Mouse (Mus musculus) intestine, embryonic 16.5 days (tissue): ENCODE measurements around the gene Rpl7l1. TPM values are rescaled to one million over a fixed set of nuclear protein-coding genes. Genes with fewer than 3 reads are reported as not detected.
"Not testable (repeated sequence)": the region's sequence is repeated elsewhere in the genome, so short reads cannot be mapped to it uniquely, and the experiment has no call there.

Source experiments
- ATAC-seq: fragments of 200-750 bp; cut with Nextera tagmentation; 2 replicates; pipeline ENCODE4 v1.8.0; 2017; ENCODE audit warnings: moderate TSS enrichment, moderate library complexity
- H3K27ac ChIP-seq: fragments of 300-500 bp; sonication (generic); 2 replicates; pipeline ENCODE4 v1.5.1; 2014; ENCODE audit warnings: mild to moderate bottlenecking, low read length
- H3K27me3 ChIP-seq: fragments of 300-500 bp; sonication (generic); replicated peaks from 2 replicates; pipeline ENCODE4 v1.6.1; 2014; ENCODE audit warnings: low read length, control low read depth, mixed read lengths; ENCODE audit not compliant: control insufficient read depth, insufficient read depth
- H3K36me3 ChIP-seq: fragments of 300-500 bp; sonication (generic); 2 replicates; pipeline ENCODE4 v1.6.1; 2014; ENCODE audit warnings: low read length, control low read depth; ENCODE audit not compliant: control insufficient read depth, insufficient read depth
- H3K4me1 ChIP-seq: fragments of 300-500 bp; sonication (generic); 2 replicates; pipeline ENCODE4 v1.6.1; 2014; ENCODE audit warnings: low read length, control low read depth, mixed read lengths; ENCODE audit not compliant: control insufficient read depth, insufficient read depth
- H3K4me2 ChIP-seq: fragments of 300-500 bp; sonication (generic); 2 replicates; pipeline ENCODE4 v1.6.1; 2014; ENCODE audit warnings: low read depth, low read length, control low read depth
- H3K4me3 ChIP-seq: fragments of 300-500 bp; sonication (generic); 2 replicates; pipeline ENCODE4 v1.5.1; 2014; ENCODE audit warnings: mild to moderate bottlenecking, low read length
- H3K9ac ChIP-seq: fragments of 300-500 bp; sonication (generic); 2 replicates; pipeline ENCODE4 v1.6.1; 2014; ENCODE audit warnings: low read depth, low read length
- H3K9me3 ChIP-seq: fragments of 300-500 bp; sonication (generic); 2 replicates; pipeline ENCODE4 v1.6.1; 2016; ENCODE audit warnings: low read length, control low read depth; ENCODE audit not compliant: control insufficient read depth
- WGBS: fragments of 180-500 bp; shearing (Covaris S2); extraction: QIAGEN DNeasy Blood & Tissue Kit; methylation state at CpG from one replicate; pipeline ENCODE4 v1.1.7; 2014; 5-methylcytosine and 5-hydroxymethylcytosine counted together
- polyA plus RNA-seq: library from polyadenylated mRNA; unstranded; fragments of >200 nt; fragmentation: Nextera tagmentation; extraction: Ambion mirVana; gene quantifications from 2 replicates; pipeline ENCODE4 v1.2.1, GENCODE M21; 2015

Gene Rpl7l1
- polyA plus RNA-seq, 1 experiment from 2014 or later = 153 TPM

GRCm38 (mm10) chr17:46812442-46812841 lies 30.0 kb upstream of the Rpl7l1 start:
- Histone ChIP-seq H3K27me3 (no peaks in the 10 kb centered on the region), H3K9ac (no peak overlapping the region), H3K4me3 (no peak overlapping the region), H3K36me3 (peaks cover 12% of the 10 kb centered on the region), H3K4me2 (no peak overlapping the region), H3K9me3 (no peaks in the 10 kb centered on the region), H3K27ac (no peak overlapping the region), H3K4me1 (no peaks in the 10 kb centered on the region)
- 82% methylated on average over 1 of the region's 1 CpGs for WGBS
- no peak for ATAC-seq

- no peak for ATAC-seq
- H3K27ac ChIP-seq = no peak overlapping the region
- H3K27me3 ChIP-seq = no peaks in the 10 kb centered on the region
- no peak overlapping the region for H3K9ac ChIP-seq
- no peaks in the 10 kb centered on the region for H3K4me1 ChIP-seq
- H3K4me2 ChIP-seq = no peak overlapping the region
- no peaks in the 10 kb centered on the region for H3K9me3 ChIP-seq
- 93% methylated on average over 3 of the region's 3 CpGs for WGBS
- H3K36me3 ChIP-seq = peaks cover 13% of the 10 kb centered on the region
- H3K4me3 ChIP-seq = no peak overlapping the region
These were observed 28.2 kb upstream of the Rpl7l1 start for GRCm38 (mm10) chr17:46810672-46811071.

GRCm38 (mm10) chr17:46809131-46809830 lies 26.8 kb upstream of the Rpl7l1 start:
- Histone ChIP-seq H3K4me3 (no peak overlapping the region), H3K4me1 (no peaks in the 10 kb centered on the region), H3K27me3 (no peaks in the 10 kb centered on the region), H3K9ac (no peak overlapping the region), H3K27ac (no peak overlapping the region), H3K9me3 (no peaks in the 10 kb centered on the region), H3K36me3 (peaks cover 13% of the 10 kb centered on the region), H3K4me2 (no peak overlapping the region)
- 0 out of 2 replicates have a peak, but pooled peaks have one; percentile 26 for ATAC-seq
- WGBS = 85% methylated on average over 6 of the region's 6 CpGs

- no peak for ATAC-seq
- Histone ChIP-seq H3K4me3 (no peak overlapping the region), H3K27me3 (no peaks in the 10 kb centered on the region), H3K9ac (no peak overlapping the region), H3K36me3 (peaks cover 13% of the 10 kb centered on the region), H3K4me2 (no peak overlapping the region), H3K27ac (no peak overlapping the region), H3K9me3 (no peaks in the 10 kb centered on the region), H3K4me1 (no peaks in the 10 kb centered on the region)
- WGBS = 93% methylated on average over 10 of the region's 10 CpGs
These were observed 25.9 kb upstream of the Rpl7l1 start for GRCm38 (mm10) chr17:46808376-46808775.

- no peak for ATAC-seq
- H3K27ac ChIP-seq = no peak overlapping the region
- H3K9ac ChIP-seq = no peak overlapping the region
- no peak overlapping the region for H3K4me2 ChIP-seq
- no peaks in the 10 kb centered on the region for H3K4me1 ChIP-seq
- H3K4me3 ChIP-seq = no peak overlapping the region
- H3K27me3 ChIP-seq = no peaks in the 10 kb centered on the region
- WGBS = 88% methylated on average over 6 of the region's 6 CpGs
- no peaks in the 10 kb centered on the region for H3K9me3 ChIP-seq
- peaks cover 10% of the 10 kb centered on the region for H3K36me3 ChIP-seq
These were observed 19.3 kb upstream of the Rpl7l1 start for GRCm38 (mm10) chr17:46801761-46802160.

GRCm38 (mm10) chr17:46799680-46800079 lies 17.2 kb upstream of the Rpl7l1 start:
- H3K9ac ChIP-seq = no peak overlapping the region

GRCm38 (mm10) chr17:46797386-46797785 lies 14.9 kb upstream of the Rpl7l1 start:
- Histone ChIP-seq H3K27ac (no peak overlapping the region), H3K4me1 (no peaks in the 10 kb centered on the region), H3K4me3 (no peak overlapping the region), H3K4me2 (no peak overlapping the region), H3K9ac (no peak overlapping the region), H3K36me3 (0 out of 2 replicates have a peak, but pooled peaks cover 4% of the 10 kb centered on the region), H3K9me3 (no peaks in the 10 kb centered on the region), H3K27me3 (no peaks in the 10 kb centered on the region)
- WGBS = 56% methylated on average over 8 of the region's 8 CpGs
- no peak for ATAC-seq

More at GRCm38 (mm10) chr17:46799680-46800079, 17.2 kb upstream of the Rpl7l1 start:
- 79% methylated on average over 10 of the region's 10 CpGs for WGBS
- H3K4me3 ChIP-seq = no peak overlapping the region
- no peaks in the 10 kb centered on the region for H3K4me1 ChIP-seq
- no peaks in the 10 kb centered on the region for H3K27me3 ChIP-seq
- no peak overlapping the region for H3K4me2 ChIP-seq
- no peak overlapping the region for H3K27ac ChIP-seq
- H3K9me3 ChIP-seq = no peaks in the 10 kb centered on the region
- 0 out of 2 replicates have a peak, but pooled peaks cover 4% of the 10 kb centered on the region for H3K36me3 ChIP-seq
- ATAC-seq = no peak

GRCm38 (mm10) chr17:46796743-46797142 lies 14.3 kb upstream of the Rpl7l1 start:
- no peak for ATAC-seq
- Histone ChIP-seq H3K9me3 (no peaks in the 10 kb centered on the region), H3K27ac (no peak overlapping the region), H3K4me3 (no peak overlapping the region), H3K9ac (no peak overlapping the region), H3K36me3 (0 out of 2 replicates have a peak, but pooled peaks cover 4% of the 10 kb centered on the region), H3K27me3 (no peaks in the 10 kb centered on the region), H3K4me2 (no peak overlapping the region), H3K4me1 (no peaks in the 10 kb centered on the region)
- WGBS = 90% methylated on average over 4 of the region's 4 CpGs

- Histone ChIP-seq H3K9ac (no peak overlapping the region), H3K9me3 (no peaks in the 10 kb centered on the region), H3K4me3 (no peak overlapping the region), H3K4me1 (no peaks in the 10 kb centered on the region), H3K36me3 (no peaks in the 10 kb centered on the region), H3K4me2 (no peak overlapping the region), H3K27me3 (no peaks in the 10 kb centered on the region), H3K27ac (no peak overlapping the region)
- 82% methylated on average over 2 of the region's 2 CpGs for WGBS
- no peak for ATAC-seq
These were observed 10.5 kb upstream of the Rpl7l1 start for GRCm38 (mm10) chr17:46792963-46793362.

GRCm38 (mm10) chr17:46787974-46788373 lies 5.5 kb upstream of the Rpl7l1 start:
- not testable (repeated sequence) for H3K9ac ChIP-seq, ATAC-seq, H3K27me3 ChIP-seq, H3K27ac ChIP-seq, H3K36me3 ChIP-seq, H3K4me1 ChIP-seq, H3K4me3 ChIP-seq, H3K4me2 ChIP-seq, H3K9me3 ChIP-seq
- WGBS = 75% methylated on average over 2 of the region's 2 CpGs
